Mouse (Mus musculus) liver, postnatal 0 days (tissue): ENCODE results near the gene Ntn1. TPM values are rescaled to one million over a fixed set of nuclear protein-coding genes. Genes with fewer than 3 reads are reported as not detected.

Experiments used
- ATAC-seq: fragments of 200-750 bp; cut with Nextera tagmentation; 2 replicates; pipeline ENCODE4 v1.8.0; 2017; ENCODE audit warnings: mild to moderate bottlenecking, moderate library complexity
- DNase-seq: peaks from one replicate; pipeline ENCODE4 v3.0.0-alpha.2; 2016
- H3K27ac ChIP-seq: fragments of 300-500 bp; sonication (generic); 2 replicates; pipeline ENCODE4 v1.5.1; 2014; ENCODE audit warnings: antibody characterized with exemption, moderate library complexity, mild to moderate bottlenecking, low read depth
- H3K27me3 ChIP-seq: fragments of 300-500 bp; sonication (generic); 2 replicates; pipeline ENCODE4 v1.6.1; 2014; ENCODE audit warnings: low read length, control low read depth, mixed read lengths; ENCODE audit not compliant: insufficient read depth
- H3K36me3 ChIP-seq: fragments of 300-500 bp; sonication (generic); replicated peaks from 2 replicates; pipeline ENCODE4 v1.6.1; 2014; ENCODE audit warnings: mild to moderate bottlenecking, control low read depth, low read length, moderate library complexity, mixed read lengths; ENCODE audit not compliant: insufficient read depth
- H3K4me1 ChIP-seq: fragments of 300-500 bp; sonication (generic); 2 replicates; pipeline ENCODE4 v1.6.1; 2014; ENCODE audit warnings: antibody characterized with exemption, mild to moderate bottlenecking, control low read depth; ENCODE audit not compliant: insufficient read depth
- H3K4me2 ChIP-seq: fragments of 300-500 bp; sonication (generic); 2 replicates; pipeline ENCODE4 v1.6.1; 2014; ENCODE audit warnings: low read depth, mild to moderate bottlenecking, low read length, moderate library complexity, mixed read lengths
- H3K4me3 ChIP-seq: fragments of 300-500 bp; sonication (generic); 2 replicates; pipeline ENCODE4 v1.5.1; 2014; ENCODE audit warnings: low read depth, low read length
- H3K9ac ChIP-seq: fragments of 300-500 bp; sonication (generic); replicated peaks from 2 replicates; pipeline ENCODE4 v1.6.1; 2014; ENCODE audit warnings: mild to moderate bottlenecking, moderate library complexity
- H3K9me3 ChIP-seq: fragments of 300-500 bp; sonication (generic); 2 replicates; pipeline ENCODE4 v1.6.1; 2016; ENCODE audit warnings: mild to moderate bottlenecking, control low read depth, low read length, mixed read lengths
- CTCF ChIP-seq: sonication (generic); IDR thresholded peaks from 2 replicates; pipeline ENCODE4 v1.5.1; 2016; ENCODE audit warnings: antibody characterized with exemption, low read depth
- EP300 ChIP-seq: IDR thresholded peaks from 2 replicates; pipeline ENCODE4 v1.6.1; 2016; ENCODE audit warnings: antibody characterized with exemption, low read depth, mild to moderate bottlenecking
- WGBS: fragments of 180-500 bp; shearing (Covaris S2); extraction: QIAGEN DNeasy Blood & Tissue Kit; methylation state at CpG from one replicate; pipeline ENCODE4 v1.1.7; 2014; ENCODE audit not compliant: insufficient replicate concordance; 5-methylcytosine and 5-hydroxymethylcytosine counted together
- polyA plus RNA-seq: library from polyadenylated mRNA; unstranded; fragments of >200 nt; fragmentation: Nextera tagmentation; extraction: Ambion mirVana; gene quantifications from 2 replicates; pipeline ENCODE4 v1.2.1, GENCODE M21; 2015

The Ntn1 gene
- polyA plus RNA-seq, 1 experiment from 2014 or later: 0.76 TPM

DNA sequence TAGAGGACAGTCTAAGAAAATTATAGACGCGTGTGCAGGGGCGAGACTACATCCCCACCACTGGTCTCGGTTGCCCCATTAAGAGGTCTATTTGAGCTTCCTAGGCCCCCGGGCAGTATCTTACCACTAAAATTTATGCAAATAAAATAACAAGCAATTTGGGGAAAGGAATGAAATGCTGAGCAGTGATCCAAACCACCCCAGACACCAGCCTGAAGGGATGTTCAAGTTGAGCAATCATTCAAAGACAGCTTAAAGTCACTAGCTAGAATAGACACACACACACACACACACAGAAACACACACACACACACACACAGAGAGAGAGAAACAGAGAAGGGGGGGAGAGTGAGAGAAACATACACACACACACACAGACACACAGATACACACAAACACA is 105.1 kb downstream of the Ntn1 start:
- H3K4me1 ChIP-seq: no peaks in the 10 kb centered on the region
- H3K36me3 ChIP-seq: no peaks in the 10 kb centered on the region
- no peak overlapping the region for H3K4me2 ChIP-seq
- DNase-seq (no peak), ATAC-seq (no peak)
- WGBS: 81% methylated on average over 5 of the region's 5 CpGs
- no peak for TF ChIP-seq EP300
- no peak for TF ChIP-seq CTCF
- no peak overlapping the region for H3K9ac ChIP-seq
- H3K4me3 ChIP-seq: no peak overlapping the region
- no peaks in the 10 kb centered on the region for H3K9me3 ChIP-seq
- no peak overlapping the region for H3K27ac ChIP-seq
- 0 out of 2 replicates have a peak, but pooled peaks cover 2% of the 10 kb centered on the region for H3K27me3 ChIP-seq

DNA sequence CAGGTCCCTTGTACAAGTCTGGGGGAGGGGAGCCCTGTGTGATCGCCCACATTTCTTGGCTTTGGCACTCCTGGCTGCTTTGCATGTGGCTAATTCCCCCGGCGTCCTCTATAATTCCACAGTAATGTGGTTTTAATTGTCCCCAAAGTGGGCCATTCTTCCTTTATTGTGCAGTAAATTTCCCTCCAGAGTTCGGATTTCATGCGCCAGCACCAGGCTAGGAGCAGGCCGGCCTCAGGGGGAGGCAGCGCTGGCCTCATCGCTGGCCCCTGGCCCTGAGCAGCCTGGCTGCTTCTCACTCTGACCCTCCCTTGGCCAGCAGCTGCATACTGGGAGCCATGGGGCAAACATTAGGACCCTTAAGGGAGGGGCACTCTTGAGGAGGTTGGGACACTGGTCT is 110.0 kb downstream of the Ntn1 start:
- H3K27me3 ChIP-seq: 0 out of 2 replicates have a peak, but pooled peaks cover 3% of the 10 kb centered on the region
- no peak overlapping the region for H3K4me2 ChIP-seq
- H3K36me3 ChIP-seq: no peaks in the 10 kb centered on the region
- H3K4me1 ChIP-seq: no peaks in the 10 kb centered on the region
- no peak for ATAC-seq
- TF ChIP-seq EP300: no peak
- TF ChIP-seq CTCF: no peak
- no peak overlapping the region for H3K4me3 ChIP-seq
- no peaks in the 10 kb centered on the region for H3K9me3 ChIP-seq
- H3K27ac ChIP-seq: no peak overlapping the region
- WGBS: 72% methylated on average over 8 of the region's 8 CpGs
- no peak overlapping the region for H3K9ac ChIP-seq
- no peak for DNase-seq

DNA sequence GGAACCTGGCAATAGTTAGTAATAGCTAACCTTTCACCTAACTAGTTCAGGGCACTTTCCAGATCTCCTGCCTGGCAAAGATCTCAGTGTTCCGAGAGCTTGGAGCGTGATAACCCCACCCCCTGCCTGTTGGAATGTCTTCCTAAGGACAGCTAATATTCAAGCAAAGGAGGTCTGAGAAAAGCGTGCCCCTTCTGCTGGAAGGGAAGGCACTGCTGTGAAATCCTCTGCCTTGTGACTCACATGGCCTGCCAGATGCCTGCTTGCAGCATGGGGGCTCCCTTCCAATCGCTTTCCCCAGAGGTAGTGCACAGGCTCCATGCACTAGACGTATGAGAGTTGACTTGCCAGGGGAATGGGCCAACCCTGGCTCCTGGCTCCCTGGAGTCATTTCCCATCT is 113.3 kb downstream of the Ntn1 start:
- 64% methylated on average over 5 of the region's 5 CpGs for WGBS
- H3K9me3 ChIP-seq: no peaks in the 10 kb centered on the region
- H3K36me3 ChIP-seq: no peaks in the 10 kb centered on the region
- no peak for TF ChIP-seq EP300
- TF ChIP-seq CTCF: no peak
- H3K4me3 ChIP-seq: no peak overlapping the region
- H3K27ac ChIP-seq: no peak overlapping the region
- no peak for DNase-seq
- H3K9ac ChIP-seq: no peak overlapping the region
- ATAC-seq: no peak
- 0 out of 2 replicates have a peak, but pooled peaks cover 3% of the 10 kb centered on the region for H3K27me3 ChIP-seq
- no peak overlapping the region for H3K4me2 ChIP-seq
- H3K4me1 ChIP-seq: no peaks in the 10 kb centered on the region

DNA sequence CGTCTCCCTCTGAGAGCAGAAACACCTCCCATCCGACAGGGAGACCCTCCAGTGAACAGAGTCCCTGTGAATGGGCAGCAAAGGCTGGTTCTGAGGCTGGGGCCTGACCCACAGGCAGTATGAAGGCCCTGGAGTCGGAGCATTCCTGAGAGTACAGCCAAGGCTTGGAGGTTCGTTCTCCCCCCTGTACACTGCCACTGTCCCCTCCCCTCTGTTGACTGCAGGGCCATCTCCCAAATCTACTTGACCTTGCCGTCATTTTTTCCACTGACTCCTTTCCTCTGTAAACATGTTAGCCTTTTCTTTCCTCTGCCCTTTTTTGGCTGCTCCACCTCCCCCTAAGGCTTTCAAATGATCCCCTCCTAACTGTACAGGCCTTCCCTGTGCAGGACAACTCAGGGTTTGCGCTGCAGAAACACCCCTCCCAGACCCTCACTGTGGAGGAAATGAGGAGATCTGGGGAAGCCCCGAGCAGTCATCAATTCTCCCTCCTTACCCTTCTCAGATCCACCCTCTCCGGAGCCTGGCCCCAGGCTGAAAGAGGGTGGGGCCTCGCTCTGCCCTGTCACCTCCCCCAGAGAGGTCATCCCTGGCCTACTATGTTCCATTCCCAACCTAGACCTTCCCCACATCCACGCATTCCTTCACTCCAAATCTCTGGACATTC is 114.3 kb downstream of the Ntn1 start:
- H3K4me1 ChIP-seq: no peaks in the 10 kb centered on the region
- H3K27me3 ChIP-seq: 0 out of 2 replicates have a peak, but pooled peaks cover 3% of the 10 kb centered on the region
- 54% methylated on average over 10 of the region's 10 CpGs for WGBS
- ATAC-seq: no peak
- no peak overlapping the region for H3K4me3 ChIP-seq
- TF ChIP-seq EP300 (no peak), CTCF (no peak)
- no peak overlapping the region for H3K9ac ChIP-seq
- H3K9me3 ChIP-seq: no peaks in the 10 kb centered on the region
- H3K4me2 ChIP-seq: no peak overlapping the region
- no peaks in the 10 kb centered on the region for H3K36me3 ChIP-seq
- H3K27ac ChIP-seq: no peak overlapping the region
- no peak for DNase-seq

DNA sequence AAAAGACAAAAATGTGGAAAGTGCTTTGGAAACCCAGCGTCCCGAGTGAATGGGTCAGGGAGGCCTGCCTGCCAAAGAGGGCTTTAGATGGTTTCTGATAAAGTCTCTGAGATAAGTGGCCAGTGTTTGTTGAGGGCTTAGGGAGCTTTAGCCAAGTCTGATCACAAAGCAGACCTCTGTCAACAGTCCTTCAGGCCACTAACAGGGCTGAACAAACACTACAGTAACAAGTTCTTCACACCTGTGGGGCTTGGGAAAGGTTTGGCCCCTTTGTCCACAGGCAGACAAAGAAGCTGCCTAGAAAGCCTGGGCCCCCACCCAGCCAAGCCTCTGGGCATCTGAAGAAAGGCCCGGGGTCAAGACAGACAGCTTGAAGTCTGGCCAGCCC is 114.9 kb downstream of the Ntn1 start:
- no peak overlapping the region for H3K4me3 ChIP-seq
- 51% methylated on average over 3 of the region's 3 CpGs for WGBS

DNA sequence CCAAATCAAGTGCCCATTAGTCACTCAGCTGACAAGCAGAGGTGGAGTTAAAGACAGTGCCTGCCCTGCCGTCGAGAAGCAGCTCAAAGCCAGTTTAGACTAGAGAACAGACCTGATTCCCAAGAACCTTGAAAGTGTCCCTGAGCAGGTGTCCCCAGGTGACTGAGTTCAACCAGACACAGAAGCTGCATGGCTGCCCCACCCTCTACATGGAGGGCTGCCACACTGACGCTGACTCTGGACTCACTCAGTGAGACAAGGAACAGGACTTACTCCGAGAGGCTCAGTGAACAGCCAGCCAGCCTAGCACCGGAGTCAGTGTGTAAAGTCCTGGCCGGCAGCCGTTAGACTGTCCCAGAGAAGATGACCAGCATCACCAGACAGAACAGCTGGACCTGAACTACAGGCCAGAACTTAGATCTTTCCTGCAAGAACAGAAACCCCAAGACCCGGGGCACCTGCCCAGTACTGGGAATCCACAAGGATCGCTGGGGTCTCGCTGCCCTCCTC is 120.6 kb downstream of the Ntn1 start:
- H3K9ac ChIP-seq: no peak overlapping the region
- H3K4me1 ChIP-seq: no peaks in the 10 kb centered on the region
- H3K36me3 ChIP-seq: no peaks in the 10 kb centered on the region
- no peaks in the 10 kb centered on the region for H3K27me3 ChIP-seq
- H3K4me2 ChIP-seq: no peak overlapping the region
- WGBS: 70% methylated on average over 10 of the region's 10 CpGs
- DNase-seq: no peak
- no peak for ATAC-seq
- no peak overlapping the region for H3K27ac ChIP-seq
- H3K9me3 ChIP-seq: no peaks in the 10 kb centered on the region
- H3K4me3 ChIP-seq: no peak overlapping the region
- TF ChIP-seq EP300 (no peak), CTCF (no peak)

More for the DNA sequence above, 114.9 kb downstream of the Ntn1 start:
- no peak overlapping the region for H3K27ac ChIP-seq
- TF ChIP-seq EP300: no peak
- no peak for TF ChIP-seq CTCF
- ATAC-seq (no peak), DNase-seq (no peak)
- no peaks in the 10 kb centered on the region for H3K36me3 ChIP-seq
- 0 out of 2 replicates have a peak, but pooled peaks cover 3% of the 10 kb centered on the region for H3K27me3 ChIP-seq
- no peak overlapping the region for H3K9ac ChIP-seq
- H3K4me1 ChIP-seq: no peaks in the 10 kb centered on the region
- no peaks in the 10 kb centered on the region for H3K9me3 ChIP-seq
- no peak overlapping the region for H3K4me2 ChIP-seq
